Mouse (Mus musculus) spleen, adult 2 months (tissue): ENCODE measurements around the gene Nfrkb.

Experiments
- CTCF ChIP-seq: fragments of 200-500 bp; IDR thresholded peaks from 2 replicates; pipeline ENCODE4 v1.5.1; 2011; ENCODE audit warnings: mild to moderate bottlenecking, inconsistent platforms; ENCODE audit not compliant: insufficient read depth, insufficient read length, insufficient replicate concordance; ENCODE audit errors: extremely low read depth
- POLR2A ChIP-seq: fragments of 200-500 bp; IDR thresholded peaks from 2 replicates; pipeline ENCODE4 v1.6.1; 2011; ENCODE audit warnings: low read depth, low read length, inconsistent platforms

- TF ChIP-seq CTCF (no peak), POLR2A (no peak)
Observed at GRCm38 (mm10) chr9:31365086-31365485, 20.9 kb upstream of the Nfrkb start.
